Mouse (Mus musculus): ENCODE results near the gene Rexo1. TPM values are rescaled to one million over a fixed set of nuclear protein-coding genes. Genes with fewer than 3 reads are reported as not detected.

The Rexo1 gene
- total and polyA plus RNA-seq, 2 experiments from 2014 or later = 27.6 to 51.0 TPM

- H3K27ac ChIP-seq = peak within 1 kb of the TSS; percentile 77; the same call in 1 of the 2 replicates
- peak; percentile 99 for DNase-seq (ENCODE audit: low spot score)
- H3K4me1 ChIP-seq (ENCODE audit: insufficient read depth, low read length) = 0 out of 2 replicates have a peak, but pooled peaks cover 13% of the 10 kb centered on the region
- TF ChIP-seq CTCF (IDR thresholded peaks at IDR 0.05; ENCODE audit: low read depth) = no peak
- WGBS = under 1% methylated on average over 69 of the region's 73 CpGs
- H3K9ac ChIP-seq (replicated peaks; ENCODE audit: low read length) = peak within 1 kb of the TSS; percentile 93
- no peaks in the 10 kb centered on the region for H3K9me3 ChIP-seq (ENCODE audit: low read length)
- ATAC-seq = peak; percentile 98
- peak within 1 kb of the TSS; percentile 98 for H3K4me3 ChIP-seq (ENCODE audit: low read length)
- H3K4me2 ChIP-seq (ENCODE audit: low read depth, low read length) = peak within 1 kb of the TSS; percentile 100
- no peaks in the 10 kb centered on the region for H3K27me3 ChIP-seq (ENCODE audit: insufficient read depth, low read length)
- H3K36me3 ChIP-seq (ENCODE audit: insufficient read depth, low read length) = no peaks in the 10 kb centered on the region
These were observed 28.8 kb upstream of the Rexo1 start, which contains the start of gene Abhd17a for GRCm38 (mm10) chr10:80589879-80590854. Gene Abhd17a, minus strand, starts transcription at chr10:80590341.

GRCm38 (mm10) chr10:80589127-80589878 is 27.9 kb upstream of the Rexo1 start:
- WGBS = 17% methylated on average over 12 of the region's 12 CpGs
- Histone ChIP-seq H3K36me3 (ENCODE audit: insufficient read depth, low read length) (no peaks in the 10 kb centered on the region), H3K9me3 (ENCODE audit: low read length) (no peaks in the 10 kb centered on the region), H3K9ac (replicated peaks; ENCODE audit: low read length) (peak overlapping the region; percentile 93), H3K4me1 (ENCODE audit: insufficient read depth, low read length) (0 out of 2 replicates have a peak, but pooled peaks cover 13% of the 10 kb centered on the region), H3K27me3 (ENCODE audit: insufficient read depth, low read length) (no peaks in the 10 kb centered on the region), H3K4me2 (ENCODE audit: low read depth, low read length) (peak overlapping the region; percentile 100), H3K4me3 (ENCODE audit: low read length) (peak overlapping the region; percentile 98), H3K27ac (peak overlapping the region; percentile 77; the same call in 1 of the 2 replicates)
- no peak for DNase-seq (ENCODE audit: low spot score)
- ATAC-seq = no peak
- TF ChIP-seq CTCF (IDR thresholded peaks at IDR 0.05; ENCODE audit: low read depth) = no peak

GRCm38 (mm10) chr10:80587305-80587657 is 25.9 kb upstream of the Rexo1 start:
- Histone ChIP-seq H3K36me3 (ENCODE audit: insufficient read depth, low read length) (no peaks in the 10 kb centered on the region), H3K9me3 (ENCODE audit: low read length) (no peaks in the 10 kb centered on the region), H3K4me1 (ENCODE audit: insufficient read depth, low read length) (0 out of 2 replicates have a peak, but pooled peaks cover 13% of the 10 kb centered on the region), H3K4me3 (ENCODE audit: low read length) (no peak overlapping the region), H3K27ac (no peak overlapping the region; the same call in 1 of the 2 replicates), H3K27me3 (ENCODE audit: insufficient read depth, low read length) (no peaks in the 10 kb centered on the region), H3K9ac (replicated peaks; ENCODE audit: low read length) (0 out of 2 replicates have a peak overlapping the region, but pooled peaks have one; percentile 22), H3K4me2 (ENCODE audit: low read depth, low read length) (no peak overlapping the region)
- DNase-seq (ENCODE audit: low spot score) (no peak), ATAC-seq (no peak)
- 17% methylated on average over 3 of the region's 4 CpGs for WGBS
- no peak for TF ChIP-seq CTCF (IDR thresholded peaks at IDR 0.05; ENCODE audit: low read depth)

GRCm38 (mm10) chr10:80586407-80587304 is 25.3 kb upstream of the Rexo1 start:
- H3K27ac ChIP-seq = no peak overlapping the region; the same call in 1 of the 2 replicates
- no peak for TF ChIP-seq CTCF (IDR thresholded peaks at IDR 0.05; ENCODE audit: low read depth)
- 0 out of 2 replicates have a peak overlapping the region, but pooled peaks have one; percentile 7 for H3K4me2 ChIP-seq (ENCODE audit: low read depth, low read length)
- 0 out of 2 replicates have a peak overlapping the region, but pooled peaks have one; percentile 22 for H3K9ac ChIP-seq (replicated peaks; ENCODE audit: low read length)
- no peaks in the 10 kb centered on the region for H3K27me3 ChIP-seq (ENCODE audit: insufficient read depth, low read length)
- DNase-seq (ENCODE audit: low spot score) = no peak
- no peak for ATAC-seq
- H3K9me3 ChIP-seq (ENCODE audit: low read length) = no peaks in the 10 kb centered on the region
- H3K4me1 ChIP-seq (ENCODE audit: insufficient read depth, low read length) = 0 out of 2 replicates have a peak, but pooled peaks cover 13% of the 10 kb centered on the region
- no peaks in the 10 kb centered on the region for H3K36me3 ChIP-seq (ENCODE audit: insufficient read depth, low read length)
- no peak overlapping the region for H3K4me3 ChIP-seq (ENCODE audit: low read length)
- 94% methylated on average over 51 of the region's 51 CpGs for WGBS

GRCm38 (mm10) chr10:80585581-80585980 is 24.2 kb upstream of the Rexo1 start:
- Histone ChIP-seq H3K4me2 (ENCODE audit: low read depth, low read length) (0 out of 2 replicates have a peak overlapping the region, but pooled peaks have one; percentile 16), H3K27ac (no peak overlapping the region), H3K27me3 (ENCODE audit: insufficient read depth, low read length) (no peaks in the 10 kb centered on the region), H3K9me3 (ENCODE audit: low read length) (no peaks in the 10 kb centered on the region), H3K36me3 (ENCODE audit: insufficient read depth, low read length) (no peaks in the 10 kb centered on the region), H3K9ac (replicated peaks; ENCODE audit: low read length) (0 out of 2 replicates have a peak overlapping the region, but pooled peaks have one; percentile 5), H3K4me1 (ENCODE audit: insufficient read depth, low read length) (0 out of 2 replicates have a peak, but pooled peaks cover 13% of the 10 kb centered on the region), H3K4me3 (ENCODE audit: low read length) (no peak overlapping the region)
- 95% methylated on average over 8 of the region's 8 CpGs for WGBS
- ATAC-seq (no peak), DNase-seq (ENCODE audit: low spot score) (no peak)
- TF ChIP-seq CTCF (IDR thresholded peaks at IDR 0.05; ENCODE audit: low read depth) = no peak
